Mouse (Mus musculus) limb, embryonic 14.5 days (tissue): ENCODE results near the gene Gpr179. TPM values are rescaled to one million over a fixed set of nuclear protein-coding genes. Genes with fewer than 3 reads are reported as not detected.
"Not testable (repeated sequence)": the region's sequence is repeated elsewhere in the genome, so short reads cannot be mapped to it uniquely, and the experiment has no call there.

ENCODE experiments used
- ATAC-seq: fragments of 200-750 bp; cut with Nextera tagmentation; 2 replicates; pipeline ENCODE4 v1.8.0; 2017; ENCODE audit warnings: low read depth, moderate number of reproducible peaks, moderate TSS enrichment; ENCODE audit not compliant: low FRiP score
- DNase-seq: peaks from one replicate; pipeline ENCODE4 v3.0.0-alpha.2; 2015; ENCODE audit warnings: low spot score
- H3K27ac ChIP-seq: fragments of 300-500 bp; sonication (generic); replicated peaks from 2 replicates; pipeline ENCODE4 v1.5.1; 2014; ENCODE audit warnings: low read depth, mild to moderate bottlenecking, low read length, moderate library complexity, mixed read lengths
- H3K27me3 ChIP-seq: fragments of 300-500 bp; sonication (generic); 2 replicates; pipeline ENCODE4 v1.6.1; 2014; ENCODE audit warnings: low read length, mixed read lengths; ENCODE audit not compliant: control insufficient read depth, insufficient read depth
- H3K36me3 ChIP-seq: fragments of 300-500 bp; sonication (generic); 2 replicates; pipeline ENCODE4 v1.6.1; 2014; ENCODE audit warnings: mild to moderate bottlenecking, low read length, moderate library complexity, mixed read lengths; ENCODE audit not compliant: control insufficient read depth, insufficient read depth
- H3K4me1 ChIP-seq: fragments of 300-500 bp; sonication (generic); 2 replicates; pipeline ENCODE4 v1.6.1; 2014; ENCODE audit warnings: antibody characterized with exemption, low read length, mixed read lengths; ENCODE audit not compliant: control insufficient read depth, insufficient read depth
- H3K4me2 ChIP-seq: fragments of 300-500 bp; sonication (generic); replicated peaks from 2 replicates; pipeline ENCODE4 v1.6.1; 2014; ENCODE audit warnings: low read depth, mild to moderate bottlenecking, low read length, moderate library complexity; ENCODE audit not compliant: severe bottlenecking
- H3K4me3 ChIP-seq: fragments of 300-500 bp; sonication (generic); replicated peaks from 2 replicates; pipeline ENCODE4 v1.5.1; 2014; ENCODE audit warnings: low read length
- H3K9ac ChIP-seq: fragments of 300-500 bp; sonication (generic); 2 replicates; pipeline ENCODE4 v1.6.1; 2014; ENCODE audit warnings: mild to moderate bottlenecking, low read depth, low read length, moderate library complexity; ENCODE audit not compliant: severe bottlenecking
- H3K9me3 ChIP-seq: fragments of 300-500 bp; sonication (generic); 2 replicates; pipeline ENCODE4 v1.6.1; 2016; ENCODE audit warnings: low read length; ENCODE audit not compliant: control insufficient read depth
- POLR2A ChIP-seq: fragments of 200-500 bp; IDR thresholded peaks from 2 replicates; pipeline ENCODE4 v1.8.0; 2012; ENCODE audit warnings: inconsistent platforms, mild to moderate bottlenecking, moderate library complexity, borderline replicate concordance; ENCODE audit not compliant: insufficient read depth, insufficient read length; ENCODE audit errors: extremely low read depth
- WGBS: fragments of 180-500 bp; shearing (Covaris S2); extraction: QIAGEN DNeasy Blood & Tissue Kit; methylation state at CpG from one replicate; pipeline ENCODE4 v1.1.7; 2014; 5-methylcytosine and 5-hydroxymethylcytosine counted together
- polyA plus RNA-seq, 2 experiments: library from polyadenylated mRNA; depleted of rRNA in 1 of 2; stranded (reverse) in 1 of 2; unstranded in 1 of 2; fragments of >200 nt; fragmentation: Nextera tagmentation in 1 of 2; extraction: Ambion mirVana in 1 of 2; gene quantifications; 2 replicates each; pipeline versions ENCODE4 v1.2.1 to v1.2.3; 2012 to 2014

Gene Gpr179
- polyA plus RNA-seq, 2 experiments = 0.07 to 0.09 TPM

DNA sequence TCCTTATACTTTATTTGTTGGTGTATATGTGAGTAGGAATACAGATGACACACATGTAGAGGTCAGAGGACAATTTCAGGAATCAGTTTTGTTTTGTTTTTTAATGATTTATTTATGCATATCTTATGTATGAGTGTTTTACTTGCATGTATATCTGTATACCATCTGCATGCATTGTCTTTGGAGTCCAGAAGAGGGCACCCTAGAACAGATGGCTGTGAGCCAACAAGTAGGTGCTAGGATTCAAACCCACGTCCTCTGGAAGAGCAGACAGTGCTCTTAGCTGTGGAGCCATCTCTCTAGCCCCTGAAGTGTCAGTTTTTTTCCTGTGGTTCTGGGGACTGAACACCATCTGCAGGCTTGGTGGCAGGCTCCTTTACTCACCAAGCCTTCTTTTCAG lies 26.7 kb downstream of the Gpr179 start:
- Histone ChIP-seq H3K27ac (no peak overlapping the region), H3K4me2 (no peak overlapping the region), H3K36me3 (peaks cover 69% of the 10 kb centered on the region), H3K9ac (no peak overlapping the region), H3K4me1 (no peaks in the 10 kb centered on the region), H3K9me3 (no peaks in the 10 kb centered on the region), H3K4me3 (no peak overlapping the region), H3K27me3 (no peaks in the 10 kb centered on the region)
- DNase-seq = no peak
- no peak for TF ChIP-seq POLR2A
- 65% methylated on average over 1 of the region's 1 CpGs for WGBS
- ATAC-seq = no peak

DNA sequence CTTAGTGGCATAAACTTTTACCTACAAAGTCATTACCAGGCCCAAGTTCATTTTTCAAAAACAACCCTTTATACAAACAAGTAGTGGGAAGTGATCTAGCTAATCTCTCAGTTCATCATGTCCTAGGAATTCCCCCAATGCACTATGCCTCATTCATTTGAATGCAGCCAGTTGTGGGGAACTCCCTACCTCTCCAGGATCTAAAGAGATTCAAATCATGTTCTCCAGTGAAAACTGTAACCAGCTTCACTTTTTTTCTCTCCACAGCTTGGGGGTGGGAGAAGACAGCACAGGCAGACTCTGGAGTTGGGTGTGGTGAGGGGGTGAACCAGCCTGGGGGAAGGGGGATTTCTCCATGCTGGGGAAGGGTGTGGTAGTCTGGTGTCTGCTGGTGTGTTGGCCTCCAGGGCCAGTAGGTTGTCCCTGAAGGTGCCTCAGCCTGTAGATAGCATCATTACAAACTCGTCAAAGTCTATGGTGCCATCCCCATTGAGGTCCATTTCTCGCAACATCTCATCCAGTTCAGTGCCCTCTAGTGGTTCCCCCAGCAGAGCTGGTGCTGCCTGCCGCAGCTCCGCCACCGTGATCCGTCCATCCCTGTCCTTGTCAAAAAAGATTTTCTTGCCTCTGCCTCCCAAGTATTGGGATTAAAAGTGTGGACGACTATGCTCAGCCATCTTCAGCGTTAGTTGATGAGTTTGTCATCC lies 29.8 kb downstream of the Gpr179 start:
- H3K36me3 ChIP-seq = peaks cover 52% of the 10 kb centered on the region
- not testable (repeated sequence) for H3K27ac ChIP-seq, H3K27me3 ChIP-seq, H3K4me1 ChIP-seq, H3K9me3 ChIP-seq, DNase-seq, ATAC-seq, H3K9ac ChIP-seq, H3K4me3 ChIP-seq, H3K4me2 ChIP-seq
- 88% methylated on average over 8 of the region's 8 CpGs for WGBS

DNA sequence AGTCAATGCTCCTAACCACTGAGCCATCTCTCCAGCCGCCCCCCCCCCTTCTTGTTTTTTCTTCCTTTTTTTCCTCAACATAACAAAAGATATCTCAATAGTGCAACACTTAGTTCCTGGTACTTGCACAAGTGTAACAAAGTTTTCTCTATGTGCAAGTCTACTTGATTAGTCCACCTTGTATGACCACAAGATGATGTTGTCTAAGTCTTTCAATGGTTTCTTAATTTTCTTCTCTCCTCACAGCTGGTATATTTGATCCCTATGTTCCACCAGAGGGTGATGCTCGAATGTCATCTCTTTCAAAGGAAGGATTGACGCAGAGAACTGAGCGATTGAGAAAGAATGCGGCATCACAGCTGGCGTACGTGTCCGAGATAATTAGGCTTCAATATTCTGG lies 30.7 kb downstream of the Gpr179 start:
- Histone ChIP-seq H3K9ac (no peak overlapping the region), H3K4me1 (peaks cover 5% of the 10 kb centered on the region; the same call in 1 of the 2 replicates), H3K4me2 (no peak overlapping the region), H3K27me3 (no peaks in the 10 kb centered on the region), H3K4me3 (no peak overlapping the region), H3K9me3 (no peaks in the 10 kb centered on the region), H3K27ac (no peak overlapping the region), H3K36me3 (peaks cover 43% of the 10 kb centered on the region)
- 95% methylated on average over 8 of the region's 8 CpGs for WGBS
- TF ChIP-seq POLR2A = no peak
- ATAC-seq (no peak), DNase-seq (no peak)

DNA sequence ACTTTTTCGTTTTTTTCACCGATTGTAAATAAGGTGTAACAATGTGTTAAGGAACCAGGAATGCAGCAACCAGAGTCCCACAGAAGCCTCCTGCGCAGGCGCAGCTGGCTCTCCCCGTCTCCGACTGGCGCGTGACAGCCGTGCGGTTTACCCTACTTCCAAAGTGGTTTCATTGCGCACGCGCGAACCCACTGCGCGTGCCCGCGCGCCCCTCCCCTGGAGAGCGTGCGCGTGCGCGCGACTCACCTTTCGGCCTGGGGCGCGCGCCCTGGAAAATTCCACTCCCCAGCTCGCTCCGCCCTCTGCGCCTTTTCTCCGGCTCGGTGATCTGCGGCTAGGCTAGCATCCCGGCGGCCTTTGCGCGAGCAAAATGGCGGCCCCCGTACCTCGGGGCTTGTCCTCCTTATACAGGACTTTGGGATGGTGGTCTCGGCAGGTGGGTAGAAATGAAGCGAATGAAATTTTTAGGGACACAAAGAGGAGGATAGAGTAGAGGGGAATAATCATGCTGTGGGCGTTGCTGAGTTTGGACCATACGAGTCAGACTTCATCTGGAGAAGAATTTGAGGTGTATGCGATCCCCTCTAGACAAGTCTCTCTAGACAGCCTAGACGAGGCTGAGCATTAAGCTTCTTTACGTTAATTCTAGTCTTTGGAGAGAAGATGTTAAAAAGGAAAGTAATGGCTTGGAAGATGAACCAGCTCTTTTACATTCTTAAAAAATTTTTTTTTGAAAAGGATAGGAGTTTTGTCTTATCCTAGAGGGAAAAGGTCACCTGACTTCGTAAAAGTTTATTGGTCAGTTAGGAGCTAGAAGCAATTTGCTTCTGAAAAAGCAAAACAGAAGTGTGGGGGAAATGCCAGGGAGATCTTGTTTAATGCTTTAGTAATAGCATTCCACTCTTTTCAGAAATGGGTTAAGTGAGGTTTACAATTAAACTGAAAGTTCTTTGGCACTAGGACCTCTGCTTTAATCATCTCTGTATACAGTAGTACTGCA lies 36.1 kb downstream of the Gpr179 start, which contains the start of gene Mrpl45:
TSS of gene Mrpl45 (plus strand) at position 213 of the 1,000 bp plus-strand sequence.
- peak within 1 kb of the TSS; percentile 51 for H3K4me2 ChIP-seq
- peak; percentile 77; the same call in 1 of the 2 replicates for TF ChIP-seq POLR2A
- no peaks in the 10 kb centered on the region for H3K9me3 ChIP-seq
- H3K27me3 ChIP-seq = no peaks in the 10 kb centered on the region
- ATAC-seq (peak; percentile 94), DNase-seq (peak; percentile 98)
- H3K4me1 ChIP-seq = peaks cover 10% of the 10 kb centered on the region
- H3K27ac ChIP-seq = peak within 1 kb of the TSS; percentile 48
- H3K9ac ChIP-seq = peak within 1 kb of the TSS; percentile 44
- under 1% methylated on average over 49 of the region's 50 CpGs for WGBS
- H3K4me3 ChIP-seq = peak within 1 kb of the TSS; percentile 45
- peaks cover 11% of the 10 kb centered on the region; the same call in 1 of the 2 replicates for H3K36me3 ChIP-seq
